In genomic region chr1:175670042-175670441, GRCm38 (mm10) we compare ENCODE assay signal across 28 mouse cellular contexts. TPM values are rescaled to one million over a fixed set of nuclear protein-coding genes. Genes with fewer than 3 reads are reported as not detected.
DNase-seq lines count a peak whose midpoint lies in the region; ATAC-seq and TF ChIP-seq lines count a peak whose summit lies in the region.
"Had no signal": no experiment of that assay in that cellular context is flagged by ENCODE, and none has a peak within 500 bp of the region (broad histone marks: within the 10 kb centered on the region; RNA-seq: fewer than 3 reads in every experiment).

No protein-coding gene starts in this region.

- intact Hi-C loops in heart, postnatal 25 days (cut with DNase I), result no loop called here

- ATAC-seq in megakaryocyte, adult 5-6 weeks (ENCODE audit: poor library complexity, severe bottlenecking), result no peak
- ATAC-seq: activated CD4-positive, CD25-positive, alpha-beta regulatory T cell, adult 4 months; CD4-positive, CD25-positive, alpha-beta regulatory T cell, adult 4 months; hindbrain, postnatal 0 days; intestine, embryonic 15.5 days had no signal

- DNase-seq in heart, adult 11 months, result peak; percentile 50
- DNase-seq in heart, postnatal 25 days (ENCODE audit: low spot score), result no peak
- DNase-seq in A20 (ENCODE audit: low read depth, low spot score), result peak; percentile 9
- peak; percentile 90 for DNase-seq in Muller cell, postnatal 12 days (ENCODE audit: inconsistent ontology term)
- peak; percentile 39 for DNase-seq in brain, embryonic 14.5 days (ENCODE audit: low read depth)
- DNase-seq in urinary bladder, postnatal 25 days (ENCODE audit: low spot score), result no peak
- DNase-seq in lung, postnatal 4 days, result no peak
- DNase-seq: adrenal gland, postnatal 14 days; cerebellum, adult 18-20 months; cerebellum, adult 9-11 months; gastrocnemius, postnatal 10 days; heart, postnatal 36 days; kidney, adult 18-20 months had no signal

- TF ChIP-seq CTCF in brain, embryonic 14.5 days (IDR thresholded peaks at IDR 0.05; ENCODE audit: borderline replicate concordance, extremely low read depth, insufficient read depth, insufficient read length), result no peak

- no peak for TF ChIP-seq POLR2A in brain, embryonic 14.5 days (IDR thresholded peaks at IDR 0.05; ENCODE audit: borderline replicate concordance, extremely low read depth, insufficient read depth, insufficient read length, poor library complexity, severe bottlenecking)

RNA-seq across cellular contexts. Expression of gene Opn3, which starts 22.5 kb away (rescaled TPM):
- 1 to 10 TPM; 8.5 to 8.9 TPM for total RNA-seq in heart, postnatal 25 days (2021)
- 3.5 and 4.5 TPM in 2 replicates for polyA plus RNA-seq in brain, embryonic 14.5 days (2012; rRNA removed)
- total RNA-seq in megakaryocyte, adult 5-6 weeks (2015), result 1.5 and 1.9 TPM in 2 replicates
- total RNA-seq in megakaryocyte, adult 5-6 weeks (2017), result 0.37 and 1.7 TPM in 2 replicates
- polyA plus RNA-seq: activated CD4-positive, CD25-positive, alpha-beta regulatory T cell, adult 4 months; CD4-positive, CD25-positive, alpha-beta regulatory T cell, adult 4 months; erythroblast, embryonic 14.5 days had no signal

RNA-seq across cellular contexts. Expression of gene Chml, which starts 22.7 kb away (rescaled TPM):
- 10 to 100 TPM; 10.9 to 13.6 TPM for total RNA-seq in heart, postnatal 25 days (2021)
- polyA plus RNA-seq in brain, embryonic 14.5 days (2012; rRNA removed), result 4.3 and 5.2 TPM in 2 replicates
- 14.2 and 17.0 TPM in 2 replicates for total RNA-seq in megakaryocyte, adult 5-6 weeks (2015)
- total RNA-seq in megakaryocyte, adult 5-6 weeks (2017), result 28.4 and 38.1 TPM in 2 replicates

RNA-seq across cellular contexts. Expression of gene Wdr64, which starts 28.4 kb away (rescaled TPM):
- not detected for total RNA-seq in heart, postnatal 25 days (2021)
- 0.03 and 0.04 TPM in 2 replicates for polyA plus RNA-seq in brain, embryonic 14.5 days (2012; rRNA removed)
- not detected in 2 replicates for total RNA-seq in megakaryocyte, adult 5-6 weeks (2015)
- total RNA-seq in megakaryocyte, adult 5-6 weeks (2017), result not detected in 2 replicates
- total RNA-seq: adrenal gland, adult 18-20 months; adrenal gland, postnatal 14 days; gastrocnemius, postnatal 10 days; heart, adult 8-10 months; heart, postnatal 36 days; hindbrain, postnatal 0 days had no signal
- polyA plus RNA-seq: activated CD4-positive, CD25-positive, alpha-beta regulatory T cell, adult 4 months; CD4-positive, CD25-positive, alpha-beta regulatory T cell, adult 4 months; embryonic facial prominence, embryonic 11.5 days; embryonic facial prominence, embryonic 15.5 days; erythroblast, embryonic 14.5 days; forebrain, embryonic 10.5 days; forebrain, embryonic 15.5 days; heart, embryonic 12.5 days; heart, embryonic 16.5 days; hindbrain, embryonic 12.5 days; hindbrain, postnatal 0 days; intestine, embryonic 15.5 days had no signal

RNA-seq across cellular contexts. Expression of gene Fh1, which starts 44.6 kb away (rescaled TPM):
- total RNA-seq in heart, postnatal 25 days (2021), result 100 to 1,000 TPM; 615 to 625 TPM
- 61.7 and 62.5 TPM in 2 replicates for polyA plus RNA-seq in brain, embryonic 14.5 days (2012; rRNA removed)
- 85.8 and 106 TPM in 2 replicates for total RNA-seq in megakaryocyte, adult 5-6 weeks (2015)
- 65.9 and 70.7 TPM in 2 replicates for total RNA-seq in megakaryocyte, adult 5-6 weeks (2017)

RNA-seq across cellular contexts. Expression of gene Kmo, which starts 49.9 kb away (rescaled TPM):
- under 1 TPM; 0.45 to 0.47 TPM for total RNA-seq in heart, postnatal 25 days (2021)
- 0.06 and 0.08 TPM in 2 replicates for polyA plus RNA-seq in brain, embryonic 14.5 days (2012; rRNA removed)
- 15.3 and 15.9 TPM in 2 replicates for total RNA-seq in megakaryocyte, adult 5-6 weeks (2015)
- total RNA-seq in megakaryocyte, adult 5-6 weeks (2017), result 27.6 and 34.5 TPM in 2 replicates
- polyA plus RNA-seq: erythroblast, embryonic 14.5 days; forebrain, embryonic 15.5 days; hindbrain, embryonic 12.5 days had no signal

Comparison
In these comparisons a context has a peak if more than half of its experiments do, and no peak if none do; other contexts are left out.
1. DNase-seq: peak in heart, adult 11 months (single experiment), A20 (single experiment), Muller cell, postnatal 12 days (single experiment) and brain, embryonic 14.5 days (single experiment); none in heart, postnatal 25 days (single experiment), urinary bladder, postnatal 25 days (single experiment) and lung, postnatal 4 days (0 of 2).